Mouse (Mus musculus): ENCODE measurements around the gene Erh.

The Erh gene

DNA sequence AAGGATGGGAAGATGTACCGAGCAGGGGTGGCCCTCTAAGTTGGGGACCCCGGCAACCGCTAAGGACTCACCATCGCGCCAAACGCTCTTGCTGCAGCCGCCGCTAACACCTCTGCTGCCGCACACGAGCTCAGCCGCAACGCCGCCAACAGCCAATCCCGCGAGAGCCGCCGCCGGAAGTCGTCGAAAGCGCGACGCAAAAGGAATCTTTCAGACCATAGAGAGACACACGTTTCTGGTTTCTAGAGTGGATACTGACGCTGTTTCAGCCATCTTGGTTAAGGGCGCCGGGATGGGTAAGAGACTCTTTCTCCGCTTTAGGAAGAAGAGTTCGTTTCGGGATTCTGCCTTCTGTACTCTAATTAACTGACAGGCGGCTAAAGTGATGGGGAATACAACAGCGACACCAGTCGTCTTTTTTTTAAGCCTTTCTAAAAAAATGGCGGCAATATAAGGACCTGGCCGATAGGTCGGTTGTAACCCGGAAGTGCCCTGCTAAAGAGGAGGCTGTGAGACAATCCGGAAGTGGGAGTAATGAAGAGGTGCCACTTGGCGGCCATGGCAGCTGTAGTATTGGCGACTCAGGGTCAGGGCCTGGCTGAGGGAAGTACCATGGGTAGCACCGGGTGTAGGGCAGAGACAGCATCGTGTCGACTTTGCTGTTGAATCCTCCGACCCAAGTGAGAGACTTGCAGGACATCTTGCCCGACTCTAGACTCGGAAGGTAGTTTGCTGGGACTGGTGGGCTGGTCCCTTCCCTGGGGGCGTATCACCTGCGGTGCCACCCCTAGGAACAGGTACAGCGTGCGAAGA, at the start of gene Erh, which contains the start of gene Slc39a9:
TSS of gene Erh (minus strand) at position 649 of the 813 bp plus-strand sequence.
TSS of gene Slc39a9 (plus strand) at position 191 of the 813 bp plus-strand sequence.
- in situ Hi-C loops (cut with MseI, MboI) = no loop called here

DNA sequence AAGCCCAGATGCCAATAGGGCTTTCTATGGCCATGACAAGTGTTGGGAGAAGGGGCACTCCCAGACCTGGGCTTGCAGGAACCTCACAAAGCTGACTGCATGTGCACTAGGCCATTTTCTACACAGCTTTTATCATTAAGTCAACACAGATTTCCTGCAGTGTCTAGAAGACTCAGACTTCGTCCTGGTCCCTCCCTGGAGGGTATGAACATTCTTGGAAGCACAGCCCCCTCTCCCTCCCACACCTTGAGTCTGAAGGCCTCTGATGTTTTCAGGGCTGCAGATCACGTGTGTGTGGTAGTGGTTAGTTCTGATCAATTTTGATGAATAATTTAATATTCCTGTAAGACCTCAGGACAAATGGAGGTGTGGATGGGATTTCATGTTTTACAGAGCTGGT, 49.6 kb upstream of the Erh start:
- in situ Hi-C loops (cut with MseI, MboI) = no loop called here

DNA sequence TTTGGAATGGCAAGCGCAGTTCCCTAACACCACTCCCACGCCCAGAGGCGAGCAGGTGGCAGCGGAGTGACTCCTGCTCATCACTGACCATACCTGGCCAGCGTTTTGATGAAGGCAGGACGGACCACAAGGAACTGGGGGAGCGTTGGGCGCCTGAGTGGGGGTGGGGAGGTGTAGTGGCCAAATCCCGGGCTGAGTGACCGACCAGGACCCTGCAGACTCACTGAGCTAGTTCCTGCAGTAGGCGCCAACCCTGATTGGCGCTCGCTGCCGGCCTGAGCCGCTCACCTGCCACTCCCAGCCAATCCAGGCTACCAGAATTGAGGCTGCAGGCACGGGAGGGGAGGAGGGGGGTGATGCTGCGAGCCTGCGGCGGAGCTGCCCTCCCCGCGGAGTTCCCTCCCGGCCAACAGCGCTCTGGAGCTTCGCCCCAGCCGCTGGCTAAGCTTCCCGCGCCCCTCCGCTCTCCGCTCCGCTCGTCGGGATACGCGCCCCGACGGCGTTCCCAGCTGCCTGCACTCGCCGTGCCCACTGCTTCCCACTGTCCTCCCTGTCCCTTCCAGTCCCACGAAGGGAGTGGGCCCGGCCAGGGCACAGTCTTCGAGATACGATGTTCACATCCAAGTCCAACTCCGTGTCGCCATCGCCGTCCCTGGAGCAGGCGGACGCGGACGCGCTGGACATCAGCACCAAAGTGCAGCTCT, 48.3 kb upstream of the Erh start, which contains the start of gene Plekhd1:
TSS of gene Plekhd1 (plus strand) at position 323 of the 704 bp plus-strand sequence.
- in situ Hi-C loops (cut with MseI, MboI) = no loop called here

DNA sequence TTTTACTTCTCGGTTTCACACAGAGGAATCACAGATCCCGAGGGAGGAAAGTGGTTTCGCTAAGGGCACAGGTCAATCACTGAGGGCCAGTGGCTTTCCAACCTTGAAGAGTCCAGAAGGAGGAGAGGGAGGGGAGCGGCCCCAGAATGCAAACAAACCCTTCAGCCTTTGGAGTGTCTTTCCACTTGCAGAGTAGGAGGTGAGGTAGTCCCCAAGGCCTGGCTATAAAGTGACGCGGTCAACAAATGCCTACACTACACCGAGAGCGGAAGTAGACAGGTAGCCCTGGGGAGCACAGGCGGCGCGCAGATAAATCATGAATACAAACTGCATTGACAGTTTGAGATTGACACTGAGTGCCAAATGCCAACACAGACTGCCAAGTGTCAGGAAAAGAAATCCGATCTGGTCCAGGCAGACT, 47.5 kb upstream of the Erh start:
- in situ Hi-C loops (cut with MseI, MboI) = no loop called here

DNA sequence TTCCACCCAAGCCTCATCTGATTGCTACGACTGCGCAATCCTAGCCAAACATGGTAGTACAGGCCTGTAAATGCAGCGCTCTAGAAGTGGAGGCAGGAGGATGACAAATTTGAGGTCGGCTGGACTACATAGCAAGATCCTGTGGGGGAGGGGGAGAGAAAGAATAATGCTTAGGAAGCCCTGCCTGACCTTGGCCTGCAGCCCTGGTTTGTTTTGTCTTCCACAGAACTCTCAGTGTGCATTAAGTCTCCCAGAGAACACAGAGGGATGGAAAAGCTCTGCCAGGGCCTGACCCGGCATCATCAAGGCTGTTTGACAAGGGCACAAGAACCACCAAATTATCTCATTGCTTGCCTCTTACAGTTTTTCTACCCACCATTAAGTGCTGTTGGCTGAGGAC, 45.6 kb upstream of the Erh start:
- in situ Hi-C loops (cut with MseI, MboI) = no loop called here

DNA sequence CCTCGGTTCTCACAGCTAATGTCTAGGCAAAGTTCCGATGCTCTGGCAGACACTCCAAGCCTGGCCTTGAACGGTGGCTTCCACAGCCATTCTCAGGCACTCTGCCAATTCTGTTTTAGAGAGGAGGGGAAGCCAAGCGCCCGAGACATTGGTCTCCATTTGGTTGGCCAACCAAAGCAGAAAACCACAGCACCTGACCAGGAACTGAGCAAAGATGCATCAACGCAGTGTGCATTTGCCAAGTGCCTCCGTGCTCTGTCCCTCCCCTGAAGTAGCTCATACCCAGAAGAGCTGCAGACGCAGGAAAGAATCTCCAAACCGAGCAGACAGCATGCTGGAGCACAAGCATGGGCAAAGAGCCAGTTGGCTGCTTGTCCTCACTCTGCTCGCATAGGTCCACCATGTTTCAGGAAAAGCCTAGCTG, 43.7 kb upstream of the Erh start:
- in situ Hi-C loops (cut with MseI, MboI) = no loop called here

DNA sequence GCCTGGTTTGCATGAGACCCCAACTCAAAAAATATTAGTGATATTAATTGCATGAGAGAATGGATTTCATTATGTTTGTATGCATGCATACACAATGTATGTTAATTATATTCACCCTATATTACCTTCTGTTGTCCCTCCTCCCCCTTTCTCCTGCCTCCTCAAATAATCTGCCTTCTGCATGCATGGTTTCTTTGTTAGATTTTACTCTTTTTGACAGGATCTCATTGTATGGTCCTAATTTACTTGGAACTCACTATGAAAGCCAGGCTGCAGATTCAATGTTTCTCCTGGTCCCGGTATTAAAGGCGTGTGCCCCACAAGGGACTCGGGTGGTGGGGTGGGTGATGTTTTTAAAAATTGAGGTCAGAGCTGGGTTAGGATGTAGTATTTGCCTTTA, 40.2 kb upstream of the Erh start:
- in situ Hi-C loops (cut with MseI, MboI) = no loop called here

DNA sequence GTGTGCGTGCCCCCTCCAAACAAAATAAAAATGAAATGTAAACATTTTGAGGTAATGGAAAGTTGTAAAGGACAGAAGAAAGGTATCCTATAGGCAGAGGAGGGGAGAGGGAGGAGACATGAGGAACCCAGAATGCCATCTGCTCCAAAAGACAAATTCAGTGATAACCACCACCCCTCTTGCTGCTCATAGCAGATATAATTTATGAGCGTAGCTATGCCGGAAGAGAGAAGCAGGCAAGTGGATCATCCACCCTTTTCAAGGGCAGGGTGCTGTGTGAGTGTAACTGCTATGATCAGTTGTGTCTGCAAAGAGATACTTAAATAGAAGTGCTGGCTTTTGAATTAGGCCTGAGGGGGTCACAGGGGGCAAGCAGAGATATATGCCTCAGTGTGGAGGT, 39.4 kb upstream of the Erh start:
- in situ Hi-C loops (cut with MseI, MboI) = no loop called here

DNA sequence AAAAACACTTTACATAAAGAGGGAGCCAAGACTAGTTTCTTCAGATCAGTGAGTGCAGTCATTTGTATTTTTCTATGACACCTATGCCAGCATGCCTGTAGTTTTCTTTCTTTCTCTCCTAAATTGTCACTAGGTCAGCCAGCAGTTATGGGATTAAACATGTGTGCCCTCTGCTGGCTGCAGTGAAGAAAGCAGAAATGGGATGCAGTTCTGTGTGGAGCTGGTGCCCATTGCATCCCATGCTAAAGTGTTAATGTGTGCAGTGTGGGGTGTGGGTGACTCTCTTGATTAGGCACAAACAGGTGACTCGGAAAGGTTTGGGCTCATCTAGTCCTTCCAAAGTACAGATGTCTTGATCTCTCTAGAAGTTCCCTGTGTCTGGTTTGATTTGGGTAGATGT, 37.2 kb upstream of the Erh start:
- in situ Hi-C loops (cut with MseI, MboI) = no loop called here

DNA sequence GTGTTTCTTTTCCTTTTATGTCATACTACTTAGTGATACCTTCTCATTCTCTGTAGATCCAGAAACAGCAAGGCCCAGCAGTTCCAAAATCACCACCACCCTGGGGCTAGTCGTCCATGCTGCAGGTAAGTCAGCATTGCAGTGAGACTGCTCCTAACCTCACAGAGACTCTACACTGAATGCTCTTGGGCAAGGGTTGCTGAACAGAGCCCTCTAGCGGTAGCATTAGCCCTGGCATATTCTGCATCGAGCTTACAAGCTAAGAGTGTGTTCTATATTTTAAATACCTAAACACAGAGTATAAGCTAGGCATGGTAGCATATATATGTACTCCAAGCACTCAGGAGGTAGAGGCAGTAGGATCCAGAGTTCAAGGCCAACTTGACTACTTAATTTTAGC, 29.0 kb upstream of the Erh start:
- in situ Hi-C loops (cut with MseI, MboI) = no loop called here

DNA sequence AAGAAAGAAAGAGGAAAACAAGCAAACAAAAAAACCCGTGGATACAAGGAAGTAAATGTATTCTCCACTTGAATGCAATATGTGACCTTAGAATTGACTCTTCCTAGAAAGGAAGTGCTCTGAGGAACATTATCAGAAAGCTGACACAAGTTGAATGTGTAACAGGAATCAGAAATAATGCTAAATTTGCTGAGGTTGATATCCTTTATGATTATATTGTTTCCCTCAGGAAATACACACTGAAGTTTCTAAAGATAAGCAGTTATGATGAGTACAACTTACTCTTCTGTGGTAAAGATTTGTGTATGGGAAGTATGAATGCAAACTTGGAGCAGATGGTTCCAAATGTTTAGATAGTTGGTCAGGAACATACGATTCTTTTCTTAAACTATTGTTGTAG, 24.2 kb upstream of the Erh start:
- in situ Hi-C loops (cut with MseI, MboI) = no loop called here

DNA sequence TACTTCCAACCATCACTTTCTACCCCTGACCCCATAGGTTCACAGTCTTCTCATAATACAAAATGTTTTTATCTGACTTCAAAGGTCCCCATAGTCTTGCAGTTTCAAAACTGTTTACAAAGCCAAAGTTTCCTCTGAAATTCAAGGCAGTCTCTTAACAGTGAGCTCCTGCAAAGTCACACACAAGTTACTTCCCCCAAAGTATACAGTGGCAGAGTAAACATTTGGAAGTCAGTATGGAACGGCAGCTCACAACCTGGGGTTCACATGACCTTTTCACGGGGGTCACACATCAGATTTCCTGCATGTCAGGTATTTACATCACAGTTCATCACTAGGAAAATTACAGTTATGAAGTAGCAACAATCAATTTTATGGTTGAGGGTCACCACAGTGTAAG, 19.8 kb upstream of the Erh start:
- in situ Hi-C loops (cut with MseI, MboI) = no loop called here

DNA sequence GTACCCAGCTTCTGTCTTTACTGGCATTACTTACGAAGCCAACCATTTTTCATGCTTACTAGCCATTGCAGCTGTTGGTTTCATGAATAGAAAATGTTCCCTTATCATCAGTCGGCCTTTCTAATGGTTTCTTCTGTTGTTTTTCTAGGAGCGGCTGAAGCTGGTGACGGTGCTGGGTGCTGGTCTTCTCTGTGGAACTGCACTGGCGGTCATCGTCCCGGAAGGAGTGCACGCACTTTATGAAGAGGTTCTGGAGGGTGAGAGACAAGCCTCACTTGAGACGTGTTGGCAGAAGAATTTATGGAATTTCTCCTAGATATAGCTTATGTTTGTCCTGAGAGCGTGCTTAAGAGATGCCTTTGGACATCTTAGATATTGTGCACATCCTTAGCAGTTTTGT, 18.2 kb upstream of the Erh start:
- in situ Hi-C loops (cut with MseI, MboI) = no loop called here

DNA sequence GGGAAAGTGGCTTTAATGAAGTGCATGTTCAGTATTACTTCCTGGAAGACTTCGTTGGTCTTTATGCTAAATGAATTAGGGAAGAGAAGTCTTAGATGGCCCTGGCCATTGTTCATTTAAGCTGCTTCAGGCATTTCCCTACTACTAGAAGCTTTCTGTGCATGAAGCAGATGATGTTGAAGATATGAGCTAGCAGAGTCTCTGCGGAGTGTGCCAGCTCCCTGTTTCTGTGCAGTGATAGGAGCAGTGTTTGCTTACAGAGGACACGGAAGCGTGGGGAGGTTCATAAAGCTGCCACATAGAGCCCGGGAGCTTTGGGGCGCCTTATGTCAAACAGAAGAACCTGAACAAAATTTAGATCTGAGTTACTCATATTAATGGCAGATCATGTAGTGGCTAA, 14.5 kb upstream of the Erh start:
- in situ Hi-C loops (cut with MseI, MboI) = no loop called here

DNA sequence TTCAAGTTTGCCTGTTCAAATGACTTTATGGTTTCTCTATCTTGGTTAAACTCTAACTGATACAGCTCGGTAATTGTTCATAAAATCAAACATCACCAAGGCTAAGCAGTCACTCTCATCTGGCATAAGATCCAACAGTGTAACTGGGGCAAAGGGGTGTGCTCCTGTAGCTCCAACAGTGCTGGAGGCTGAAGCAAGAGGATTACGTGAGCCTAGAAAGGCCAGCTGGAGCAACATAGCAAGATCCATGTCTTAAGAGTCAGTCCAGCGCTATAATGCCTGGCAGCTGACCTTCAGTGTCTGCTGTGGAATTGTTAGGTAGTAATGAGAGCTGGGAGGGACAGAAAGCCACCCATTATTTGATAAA, 10.5 kb upstream of the Erh start:
- in situ Hi-C loops (cut with MseI, MboI) = no loop called here

DNA sequence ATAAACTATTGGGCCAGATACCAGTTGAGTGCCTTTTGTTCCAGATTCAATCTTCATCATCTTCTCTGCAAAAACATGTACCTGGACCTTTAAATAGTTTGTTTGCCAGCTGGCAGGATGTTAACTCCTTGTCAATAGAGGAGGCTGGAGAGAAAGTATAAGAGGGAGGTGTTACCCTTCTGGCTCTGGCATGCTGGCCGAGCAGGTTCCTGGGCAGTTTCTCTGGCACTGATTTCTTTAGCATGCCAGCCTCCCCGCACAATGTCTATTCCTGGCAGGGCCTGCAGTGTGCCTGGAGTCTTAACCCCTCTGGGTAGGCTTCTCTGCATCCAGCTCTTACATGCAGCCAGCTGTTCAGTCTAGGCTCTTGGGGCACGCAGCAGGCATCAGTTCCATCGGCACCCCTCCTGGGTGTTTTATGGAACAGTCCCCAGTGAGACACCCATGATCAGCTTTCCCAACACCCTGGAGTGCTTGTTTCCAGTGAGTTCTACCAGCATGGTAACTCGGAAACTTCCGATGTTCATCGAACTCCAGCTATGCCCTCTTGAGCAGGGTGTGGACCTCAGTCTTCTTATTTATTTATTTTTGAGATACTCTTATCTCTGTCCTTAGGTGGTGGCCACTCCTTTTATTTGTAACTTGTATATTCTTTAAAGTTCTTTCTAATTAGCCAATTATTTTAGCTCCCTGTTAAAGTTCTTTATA, 10.0 kb upstream of the Erh start:
- in situ Hi-C loops (cut with MseI, MboI) = no loop called here

DNA sequence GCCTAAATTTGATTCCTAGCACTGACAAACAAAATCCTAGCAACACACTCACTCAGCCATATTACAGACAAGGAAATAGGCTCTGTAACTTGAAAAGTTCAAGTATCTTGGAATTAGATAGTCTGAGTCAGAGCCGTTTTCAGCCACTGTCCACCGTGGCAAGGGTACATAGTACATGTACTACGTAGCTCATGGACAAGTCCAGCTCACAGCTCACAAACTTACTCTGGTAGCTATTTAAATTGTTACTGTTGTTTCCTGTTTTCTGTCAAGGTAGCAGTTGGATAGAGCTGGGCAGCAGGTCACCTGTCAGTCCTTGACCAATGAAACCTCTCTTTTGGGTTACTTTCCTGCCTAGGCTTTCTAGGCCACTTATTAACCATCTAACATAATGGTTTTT, 2.2 kb upstream of the Erh start:
- in situ Hi-C loops (cut with MseI, MboI) = no loop called here

DNA sequence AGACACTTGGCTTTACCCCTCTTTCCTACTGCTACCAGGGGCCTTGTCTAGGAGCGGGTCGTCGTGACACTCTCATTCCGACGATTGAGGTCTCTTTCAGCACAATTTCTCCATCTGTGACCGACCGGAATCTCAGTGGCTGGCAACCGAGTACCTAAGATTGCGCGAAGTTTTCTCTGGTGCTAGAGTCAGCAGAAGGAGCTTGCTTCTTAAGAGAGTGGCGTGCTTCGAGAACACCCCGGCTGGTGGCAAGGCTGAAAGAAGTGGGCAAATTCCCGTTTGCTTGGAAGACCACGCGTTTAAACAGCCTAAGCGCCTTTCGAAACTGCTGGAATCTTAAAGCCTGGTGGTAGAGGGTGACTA, 346 bp upstream of the Erh start:
- in situ Hi-C loops (cut with MseI, MboI) = no loop called here

DNA sequence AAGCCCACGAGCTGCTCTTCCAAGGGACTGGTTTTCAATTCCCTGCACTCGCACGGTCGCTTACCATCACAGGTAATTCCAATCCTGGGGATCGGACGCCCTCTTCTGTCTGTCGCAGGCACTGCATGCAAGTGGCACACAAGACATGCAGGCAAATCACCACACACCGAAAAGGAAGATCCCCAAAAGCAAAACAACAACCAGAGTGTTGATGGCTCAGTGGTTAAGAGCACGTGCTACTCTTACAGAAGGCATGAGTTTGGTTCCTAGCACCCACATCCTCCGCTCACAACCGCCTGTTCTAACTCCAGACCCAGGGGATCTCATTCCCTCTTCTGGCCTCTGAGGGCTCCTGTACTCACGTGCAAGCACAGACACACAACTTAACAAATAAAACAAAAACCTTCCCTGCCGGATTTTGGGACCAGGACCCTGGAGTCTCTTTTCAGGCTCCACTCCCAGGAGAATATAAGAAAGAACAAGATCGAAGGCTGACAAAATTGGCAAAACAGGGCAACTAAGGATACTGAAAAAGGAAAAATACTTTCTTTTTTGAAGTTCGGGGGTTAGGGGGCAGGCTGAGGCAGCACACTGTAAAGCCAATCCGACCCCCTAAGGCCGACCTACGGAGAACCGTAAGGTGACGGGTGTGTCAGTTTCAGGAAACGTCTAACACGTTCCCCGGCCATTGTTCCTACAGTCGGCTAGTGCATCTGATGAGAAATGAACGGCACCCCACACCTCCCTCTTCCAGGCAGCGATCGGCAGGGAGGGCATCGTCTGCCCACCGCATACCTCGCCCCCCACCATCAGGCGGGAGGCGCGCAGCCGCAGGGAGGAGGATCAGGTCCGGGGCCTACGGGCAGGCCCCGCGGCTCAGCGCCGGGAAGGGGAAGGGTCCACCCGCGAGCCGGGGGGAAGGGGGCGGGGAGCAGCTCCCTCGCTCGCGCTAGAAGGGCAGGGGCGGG, 1.1 kb downstream of the Erh start:
- in situ Hi-C loops (cut with MseI, MboI) = no loop called here

DNA sequence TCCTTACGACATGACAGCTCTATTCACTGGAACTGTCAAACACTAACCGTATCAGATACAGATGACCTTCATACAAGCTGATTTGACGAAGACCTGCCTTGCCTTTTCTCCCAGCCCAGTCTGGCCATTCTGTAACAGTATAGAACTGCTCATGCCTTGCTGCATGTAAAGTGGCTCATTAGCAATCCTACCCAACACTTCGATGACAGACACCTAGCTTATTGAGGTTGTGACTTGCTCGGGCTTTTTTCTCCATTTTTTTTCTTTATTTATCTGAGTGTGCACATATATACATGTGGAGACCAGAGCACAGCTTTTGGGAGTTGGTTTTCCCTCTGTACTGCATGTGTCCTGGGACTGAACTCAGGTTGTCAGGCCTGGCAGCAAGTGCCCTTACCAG, 12.4 kb downstream of the Erh start:
- in situ Hi-C loops (cut with MseI, MboI) = no loop called here

DNA sequence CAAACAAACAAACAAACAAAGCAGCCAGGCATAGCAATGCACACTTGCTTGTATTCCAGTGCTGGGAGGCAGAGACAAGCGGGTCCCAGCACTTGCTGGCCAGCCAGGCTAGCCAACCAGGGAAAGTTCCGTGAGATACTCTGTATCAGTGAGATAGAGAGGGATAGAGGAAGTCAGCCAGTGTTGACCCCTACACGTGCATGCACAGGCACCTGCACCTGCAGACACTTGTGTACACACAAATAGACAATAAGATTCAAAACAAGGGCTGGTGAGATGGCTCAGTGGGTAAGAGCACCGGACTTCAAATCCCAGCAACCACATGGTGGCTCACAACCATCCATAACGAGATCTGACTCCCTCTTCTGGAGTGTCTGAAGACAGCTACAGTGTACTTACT, 23.6 kb downstream of the Erh start:
- in situ Hi-C loops (cut with MseI, MboI) = no loop called here

Data from mouse trophoblast stem cell (cell line).